ENCODE assay signal across 21 mouse cellular contexts in the genomic region with DNA sequence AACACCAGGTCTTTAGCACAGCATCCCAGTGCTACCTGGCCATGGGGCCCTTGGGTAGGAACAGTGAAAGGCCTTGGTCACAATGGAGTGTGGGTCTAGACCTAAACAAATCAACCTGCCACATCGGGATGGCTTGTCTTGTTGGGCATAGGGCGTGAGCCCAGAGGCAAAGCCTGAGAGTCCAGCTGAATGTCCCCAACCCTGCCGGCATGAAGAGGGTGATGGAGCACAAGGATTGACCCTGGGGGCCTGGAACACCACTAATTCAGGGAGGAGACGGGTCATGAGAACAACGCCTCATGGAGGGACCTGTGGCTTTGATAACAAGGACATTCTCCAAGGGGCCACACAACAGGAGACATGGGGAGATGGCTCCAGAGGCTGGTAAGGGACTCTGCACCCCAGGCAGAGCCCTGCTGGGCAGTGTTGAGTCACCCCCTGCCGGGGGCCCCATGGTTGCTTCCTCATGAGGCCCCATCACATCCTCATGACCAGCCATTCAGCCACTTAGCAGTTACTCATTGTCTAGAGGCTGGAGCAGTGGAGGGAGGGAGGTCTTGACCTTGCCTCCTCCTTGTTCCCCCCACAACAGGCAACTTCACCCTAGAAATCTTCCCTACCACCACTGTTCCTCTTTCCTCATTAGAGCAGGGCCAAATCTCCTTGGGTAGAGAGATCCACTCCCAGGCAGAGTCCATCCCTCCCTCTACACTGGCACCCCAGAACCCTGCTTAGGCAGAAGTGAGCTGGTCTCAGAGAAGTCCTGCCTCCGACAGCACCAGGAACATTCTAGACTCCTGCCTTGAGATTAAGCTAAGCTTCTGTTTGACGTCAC. TPM values are rescaled to one million over a fixed set of nuclear protein-coding genes. Genes with fewer than 3 reads are reported as not detected.
DNase-seq lines count a peak whose midpoint lies in the region; ATAC-seq and TF ChIP-seq lines count a peak whose summit lies in the region.
"Had no signal": no experiment of that assay in that cellular context is flagged by ENCODE, and none has a peak within 500 bp of the region (broad histone marks: within the 10 kb centered on the region; RNA-seq: fewer than 3 reads in every experiment).

No protein-coding gene starts in this region.

- no peak for TF ChIP-seq EP300 in liver, postnatal 0 days (IDR thresholded peaks at IDR 0.05; ENCODE audit: low read depth)

- no peak overlapping the region for H3K4me2 ChIP-seq in liver, embryonic 11.5 days
- H3K4me2 ChIP-seq in liver, postnatal 0 days (ENCODE audit: low read depth, low read length), result no peak overlapping the region
- H3K4me2 ChIP-seq: heart, embryonic 15.5 days; hindbrain, embryonic 12.5 days; limb, embryonic 12.5 days; neural tube, embryonic 13.5 days had no signal

- peaks cover 8% of the 10 kb centered on the region; the same call in 1 of the 2 replicates for H3K4me1 ChIP-seq in liver, embryonic 11.5 days (replicated peaks; ENCODE audit: control insufficient read depth, insufficient read depth, low read length)
- peaks cover 19% of the 10 kb centered on the region for H3K4me1 ChIP-seq in liver, postnatal 0 days (ENCODE audit: insufficient read depth)

- peaks cover 8% of the 10 kb centered on the region for H3K27me3 ChIP-seq in liver, embryonic 11.5 days (replicated peaks; ENCODE audit: control insufficient read depth, insufficient read depth, low read length)
- H3K27me3 ChIP-seq in liver, postnatal 0 days (ENCODE audit: insufficient read depth, low read length), result peaks cover 5% of the 10 kb centered on the region; the same call in 1 of the 2 replicates
- H3K27me3 ChIP-seq: limb, embryonic 12.5 days; neural tube, embryonic 13.5 days had no signal

- TF ChIP-seq CTCF in liver, postnatal 0 days (IDR thresholded peaks at IDR 0.05; ENCODE audit: low read depth), result no peak

- H3K9me3 ChIP-seq in liver, embryonic 11.5 days (ENCODE audit: control insufficient read depth, low read length), result no peaks in the 10 kb centered on the region
- H3K9me3 ChIP-seq in liver, postnatal 0 days (ENCODE audit: low read length), result no peaks in the 10 kb centered on the region
- H3K9me3 ChIP-seq: heart, embryonic 15.5 days had no signal

- H3K9ac ChIP-seq in liver, embryonic 11.5 days (ENCODE audit: low read depth, low read length), result no peak overlapping the region
- 0 out of 2 replicates have a peak overlapping the region, but pooled peaks have one; percentile 7 for H3K9ac ChIP-seq in liver, postnatal 0 days (replicated peaks)
- H3K9ac ChIP-seq: forebrain, postnatal 0 days; heart, embryonic 15.5 days; hindbrain, embryonic 12.5 days; limb, embryonic 12.5 days; neural tube, embryonic 13.5 days had no signal

- WGBS in liver, embryonic 11.5 days, result 66% methylated on average over 8 of the region's 8 CpGs
- WGBS in liver, postnatal 0 days (ENCODE audit: insufficient replicate concordance), result 63% methylated on average over 8 of the region's 8 CpGs

- no peak for ATAC-seq in liver, embryonic 11.5 days (replicated peaks; ENCODE audit: low FRiP score)
- ATAC-seq in hematopoietic stem cell, adult 5-6 weeks (replicated peaks in 1 of 2; ENCODE audit: insufficient read depth in 1 of 2, low FRiP score in 2 of 2, low TSS enrichment in 1 of 2, low read depth in 1 of 2, poor library complexity in 2 of 2, severe bottlenecking in 2 of 2), result peak; percentile 13 to 33; a peak in 3 of 4 replicates
- ATAC-seq in liver, postnatal 0 days, result peak; percentile 68
- ATAC-seq: forebrain, postnatal 0 days had no signal

- no peak overlapping the region for H3K27ac ChIP-seq in liver, embryonic 11.5 days (ENCODE audit: low read depth, low read length)
- H3K27ac ChIP-seq in liver, postnatal 0 days (ENCODE audit: low read depth), result peak overlapping the region; percentile 29
- H3K27ac ChIP-seq: embryonic facial prominence, embryonic 10.5 days; heart, embryonic 15.5 days; hindbrain, embryonic 12.5 days; layer of hippocampus, adult 2 months; limb, embryonic 12.5 days; neural tube, embryonic 13.5 days had no signal

- H3K4me3 ChIP-seq in liver, embryonic 11.5 days (ENCODE audit: low read depth, low read length), result no peak overlapping the region
- no peak overlapping the region for H3K4me3 ChIP-seq in liver, postnatal 0 days (ENCODE audit: low read depth, low read length)
- H3K4me3 ChIP-seq: embryonic facial prominence, embryonic 10.5 days; erythroblast, embryonic 14.5 days; heart, embryonic 15.5 days; hindbrain, embryonic 12.5 days; layer of hippocampus, adult 2 months; limb, embryonic 12.5 days; neural tube, embryonic 13.5 days had no signal

- peak; percentile 42 for DNase-seq in liver
- DNase-seq in liver, embryonic 11.5 days (ENCODE audit: low spot score), result no peak
- peak; percentile 37 for DNase-seq in c-Kit-positive CD71-negative TER-119-negative erythroid progenitor cells, embryonic 14.5 days (ENCODE audit: low read depth)
- peak; percentile 52 for DNase-seq in liver, postnatal 0 days
- DNase-seq in frontal cortex, postnatal 25 days (ENCODE audit: low spot score in 2 of 2), result no peak
- DNase-seq in layer of hippocampus, adult 9-11 months, result no peak
- no peak for DNase-seq in natural killer cell, adult 2 months (ENCODE audit: low spot score in 2 of 2)
- DNase-seq: adrenal gland, postnatal 25 days; forebrain, postnatal 0 days; kidney, adult 9 months; lung, postnatal 14 days; thymus, postnatal 14 days had no signal

- no peaks in the 10 kb centered on the region for H3K36me3 ChIP-seq in liver, embryonic 11.5 days (ENCODE audit: control insufficient read depth, insufficient read depth, low read length)
- no peaks in the 10 kb centered on the region for H3K36me3 ChIP-seq in liver, postnatal 0 days (replicated peaks; ENCODE audit: insufficient read depth, low read length)
- H3K36me3 ChIP-seq: embryonic facial prominence, embryonic 10.5 days; heart, embryonic 15.5 days; hindbrain, embryonic 12.5 days; limb, embryonic 12.5 days; neural tube, embryonic 13.5 days had no signal

RNA-seq across cellular contexts. Expression of gene Padi1, which starts 26.5 kb away (rescaled TPM):
- polyA plus RNA-seq in liver, embryonic 11.5 days (2014; fragmentation: Nextera tagmentation; extraction: Ambion mirVana), result 0.06 and 0.11 TPM in 2 replicates
- total RNA-seq in hematopoietic stem cell, adult 5-6 weeks (2017), result 0.25 and 0.30 TPM in 2 replicates
- 0.02 TPM in 1 of 2 replicates, not detected in the other for polyA plus RNA-seq in liver, postnatal 0 days (2015; fragmentation: Nextera tagmentation; extraction: Ambion mirVana)
- total RNA-seq: adrenal gland, postnatal 25 days; layer of hippocampus, adult 2 months had no signal
- polyA plus RNA-seq: erythroblast, embryonic 14.5 days; midbrain, postnatal 0 days had no signal

RNA-seq across cellular contexts. Expression of gene Padi2, which starts 34.1 kb away (rescaled TPM):
- 2.4 and 2.8 TPM in 2 replicates for polyA plus RNA-seq in liver, embryonic 11.5 days (2014; fragmentation: Nextera tagmentation; extraction: Ambion mirVana)
- total RNA-seq in hematopoietic stem cell, adult 5-6 weeks (2017), result 11.0 and 12.1 TPM in 2 replicates
- 1.9 and 2.1 TPM in 2 replicates for polyA plus RNA-seq in liver, postnatal 0 days (2015; fragmentation: Nextera tagmentation; extraction: Ambion mirVana)

Comparison
In these comparisons a context has a peak if more than half of its experiments do, and no peak if none do; other contexts are left out.
1. DNase-seq: peak in liver (single experiment), c-Kit-positive CD71-negative TER-119-negative erythroid progenitor cells, embryonic 14.5 days (single experiment) and liver, postnatal 0 days (single experiment); none in liver, embryonic 11.5 days (single experiment), frontal cortex, postnatal 25 days (0 of 2), layer of hippocampus, adult 9-11 months (single experiment) and natural killer cell, adult 2 months (0 of 2).